Mouse (Mus musculus) lung, embryonic 14.5 days (tissue): ENCODE results near the gene Adprh. TPM values are rescaled to one million over a fixed set of nuclear protein-coding genes. Genes with fewer than 3 reads are reported as not detected.

ENCODE experiments used
- ATAC-seq: fragments of 200-750 bp; cut with Nextera tagmentation; 2 replicates; pipeline ENCODE4 v1.8.0; 2017; ENCODE audit warnings: mild to moderate bottlenecking, moderate TSS enrichment, moderate library complexity; ENCODE audit not compliant: insufficient read depth
- DNase-seq: peaks from one replicate; pipeline ENCODE4 v3.0.0-alpha.2; 2015
- H3K27ac ChIP-seq: fragments of 300-500 bp; sonication (generic); 2 replicates; pipeline ENCODE4 v1.5.1; 2014; ENCODE audit warnings: low read depth, mild to moderate bottlenecking, moderate library complexity
- H3K27me3 ChIP-seq: fragments of 300-500 bp; sonication (generic); 2 replicates; pipeline ENCODE4 v1.6.1; 2014; ENCODE audit warnings: low read length, control low read depth; ENCODE audit not compliant: insufficient read depth
- H3K36me3 ChIP-seq: fragments of 300-500 bp; sonication (generic); 2 replicates; pipeline ENCODE4 v1.6.1; 2014; ENCODE audit warnings: control low read depth; ENCODE audit not compliant: insufficient read depth
- H3K4me1 ChIP-seq: fragments of 300-500 bp; sonication (generic); 2 replicates; pipeline ENCODE4 v1.6.1; 2014; ENCODE audit warnings: antibody characterized with exemption, control low read depth; ENCODE audit not compliant: insufficient read depth
- H3K4me2 ChIP-seq: fragments of 300-500 bp; sonication (generic); 2 replicates; pipeline ENCODE4 v1.6.1; 2014; ENCODE audit warnings: mild to moderate bottlenecking
- H3K4me3 ChIP-seq: fragments of 300-500 bp; sonication (generic); 2 replicates; pipeline ENCODE4 v1.5.1; 2014; ENCODE audit warnings: low read depth, low read length
- H3K9ac ChIP-seq: fragments of 300-500 bp; sonication (generic); 2 replicates; pipeline ENCODE4 v1.6.1; 2014
- H3K9me3 ChIP-seq: fragments of 300-500 bp; sonication (generic); 2 replicates; pipeline ENCODE4 v1.6.1; 2016; ENCODE audit warnings: low read depth, low read length, control low read depth
- CTCF ChIP-seq: IDR thresholded peaks from 2 replicates; pipeline ENCODE4 v1.5.1; 2016; ENCODE audit warnings: antibody characterized with exemption, low read depth
- WGBS: fragments of 180-500 bp; shearing (Covaris S2); extraction: QIAGEN DNeasy Blood & Tissue Kit; methylation state at CpG from one replicate; pipeline ENCODE4 v1.1.7; 2014; 5-methylcytosine and 5-hydroxymethylcytosine counted together
- polyA plus RNA-seq: library from polyadenylated mRNA; unstranded; fragments of >200 nt; fragmentation: Nextera tagmentation; extraction: Ambion mirVana; gene quantifications from 2 replicates; pipeline ENCODE4 v1.2.1, GENCODE M21; 2014

Adprh gene
- polyA plus RNA-seq, 1 experiment from 2014 or later, result 91.4 TPM

- no peaks in the 10 kb centered on the region for H3K36me3 ChIP-seq
- no peaks in the 10 kb centered on the region for H3K27me3 ChIP-seq
- 46% methylated on average over 11 of the region's 11 CpGs for WGBS
- no peak for DNase-seq
- no peak for TF ChIP-seq CTCF
- H3K9me3 ChIP-seq, result no peaks in the 10 kb centered on the region
- H3K4me1 ChIP-seq, result no peaks in the 10 kb centered on the region
- ATAC-seq, result no peak
- H3K4me3 ChIP-seq, result no peak overlapping the region
- H3K4me2 ChIP-seq, result no peak overlapping the region
- no peak overlapping the region for H3K9ac ChIP-seq
- no peak overlapping the region for H3K27ac ChIP-seq
Observed at GRCm38 (mm10) chr16:38456812-38457567, 4.5 kb upstream of the Adprh start.

- Histone ChIP-seq H3K36me3 (no peaks in the 10 kb centered on the region), H3K9ac (no peak within 1 kb of the TSS; the same call in 1 of the 2 replicates), H3K27ac (no peak within 1 kb of the TSS), H3K9me3 (no peaks in the 10 kb centered on the region), H3K4me2 (no peak within 1 kb of the TSS), H3K27me3 (no peaks in the 10 kb centered on the region), H3K4me1 (no peaks in the 10 kb centered on the region), H3K4me3 (no peak within 1 kb of the TSS)
- 61% methylated on average over 16 of the region's 17 CpGs for WGBS
- no peak for DNase-seq
- no peak for TF ChIP-seq CTCF
- ATAC-seq, result no peak
Observed at GRCm38 (mm10) chr16:38455511-38456418, 3.3 kb upstream of the Adprh start, which contains the start of gene Cd80. Gene Cd80, plus strand, starts transcription at chr16:38455561.

- no peak overlapping the region for H3K4me2 ChIP-seq
- H3K27me3 ChIP-seq, result no peaks in the 10 kb centered on the region
- no peak overlapping the region for H3K27ac ChIP-seq
- no peak for TF ChIP-seq CTCF
- DNase-seq (no peak), ATAC-seq (no peak)
- no peaks in the 10 kb centered on the region for H3K4me1 ChIP-seq
- H3K9ac ChIP-seq, result no peak overlapping the region
- no peaks in the 10 kb centered on the region for H3K9me3 ChIP-seq
- WGBS, result 71% methylated on average over 11 of the region's 11 CpGs
- H3K4me3 ChIP-seq, result no peak overlapping the region
- H3K36me3 ChIP-seq, result peaks cover 8% of the 10 kb centered on the region
Observed at GRCm38 (mm10) chr16:38454533-38455254, 2.2 kb upstream of the Adprh start.

- TF ChIP-seq CTCF, result no peak
- H3K9me3 ChIP-seq, result no peaks in the 10 kb centered on the region
- H3K4me3 ChIP-seq, result no peak overlapping the region
- H3K36me3 ChIP-seq, result peaks cover 15% of the 10 kb centered on the region
- DNase-seq (no peak), ATAC-seq (no peak)
- H3K4me2 ChIP-seq, result no peak overlapping the region
- H3K9ac ChIP-seq, result no peak overlapping the region
- H3K4me1 ChIP-seq, result no peaks in the 10 kb centered on the region
- WGBS, result 82% methylated on average over 4 of the region's 4 CpGs
- no peak overlapping the region for H3K27ac ChIP-seq
- no peaks in the 10 kb centered on the region for H3K27me3 ChIP-seq
Observed at GRCm38 (mm10) chr16:38453952-38454351, 1.4 kb upstream of the Adprh start.

- TF ChIP-seq CTCF, result no peak
- Histone ChIP-seq H3K9me3 (no peaks in the 10 kb centered on the region), H3K4me2 (peak overlapping the region; percentile 76), H3K27ac (peak overlapping the region; percentile 89), H3K27me3 (no peaks in the 10 kb centered on the region), H3K36me3 (peaks cover 22% of the 10 kb centered on the region), H3K4me3 (peak overlapping the region; percentile 56), H3K9ac (peak overlapping the region; percentile 88), H3K4me1 (no peaks in the 10 kb centered on the region)
- WGBS, result 27% methylated on average over 3 of the region's 3 CpGs
- ATAC-seq (no peak), DNase-seq (no peak)
Observed at GRCm38 (mm10) chr16:38453203-38453553, 675 bp upstream of the Adprh start.

- H3K4me1 ChIP-seq, result no peaks in the 10 kb centered on the region
- peak overlapping the region; percentile 88 for H3K9ac ChIP-seq
- DNase-seq, result peak; percentile 34
- no peak for TF ChIP-seq CTCF
- H3K36me3 ChIP-seq, result peaks cover 38% of the 10 kb centered on the region
- 39% methylated on average over 12 of the region's 12 CpGs for WGBS
- peak overlapping the region; percentile 76 for H3K4me2 ChIP-seq
- no peaks in the 10 kb centered on the region for H3K9me3 ChIP-seq
- peak overlapping the region; percentile 56 for H3K4me3 ChIP-seq
- H3K27me3 ChIP-seq, result no peaks in the 10 kb centered on the region
- ATAC-seq, result peak; percentile 7; the same call in 1 of the 2 replicates
- H3K27ac ChIP-seq, result peak overlapping the region; percentile 89; the same call in 1 of the 2 replicates
Observed at GRCm38 (mm10) chr16:38451421-38452205, 890 bp downstream of the Adprh start.
